Mouse (Mus musculus): Measurements from ENCODE around the gene Klf12.

DNA sequence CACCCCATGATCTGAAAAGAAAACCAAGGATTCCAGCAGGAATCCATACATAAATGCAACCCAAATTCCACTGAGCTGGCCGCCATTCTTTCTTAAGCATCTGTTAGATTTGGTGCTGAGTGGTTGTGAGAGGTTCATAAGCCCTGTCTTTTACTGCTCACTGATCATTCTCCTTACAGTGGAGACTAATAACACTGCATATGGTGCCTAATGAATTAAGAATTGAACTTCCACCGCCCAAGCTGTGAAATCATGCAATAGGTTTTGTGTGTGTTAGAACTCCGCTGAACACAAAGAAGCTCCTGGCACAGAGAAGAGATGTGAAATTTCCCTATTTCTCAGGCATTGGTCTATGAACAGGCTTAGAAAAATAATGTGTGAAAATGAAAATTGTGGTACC lies 77.4 kb downstream of the Klf12 start:
- no peak for TF ChIP-seq CTCF (IDR thresholded peaks at IDR 0.05; ENCODE audit: low read depth)
- TF ChIP-seq EP300 (IDR thresholded peaks at IDR 0.05; ENCODE audit: low read depth) = no peak
